Mouse (Mus musculus) left cerebral cortex, postnatal 10 days (tissue): ENCODE data around the gene Taz. TPM values are rescaled to one million over a fixed set of nuclear protein-coding genes. Genes with fewer than 3 reads are reported as not detected.
A peak's percentile ranks its signal among the peaks of the same experiment; 100 is the strongest.

Experiments used
- DNase-seq, 2 experiments: peaks; one replicate each; pipeline ENCODE4 v3.0.0; 2021 to 2022; ENCODE audit warnings: low spot score in 2 of 2, mixed read lengths in 1 of 2; ENCODE audit errors: extremely low spot score in 1 of 2
- intact Hi-C: fragments of 180-260 bp; cut with DNase I; formaldehyde crosslinking; loops from one replicate; pipeline ENCODE4 v1.15.1; 2025
- total RNA-seq, 2 experiments: library from RNA; stranded (reverse); gene quantifications; 2 replicates each; pipeline ENCODE4 v1.2.3; 2021

Gene Taz
- total RNA-seq, 2 experiments from 2014 or later, result 56.1 to 56.3 TPM

DNA sequence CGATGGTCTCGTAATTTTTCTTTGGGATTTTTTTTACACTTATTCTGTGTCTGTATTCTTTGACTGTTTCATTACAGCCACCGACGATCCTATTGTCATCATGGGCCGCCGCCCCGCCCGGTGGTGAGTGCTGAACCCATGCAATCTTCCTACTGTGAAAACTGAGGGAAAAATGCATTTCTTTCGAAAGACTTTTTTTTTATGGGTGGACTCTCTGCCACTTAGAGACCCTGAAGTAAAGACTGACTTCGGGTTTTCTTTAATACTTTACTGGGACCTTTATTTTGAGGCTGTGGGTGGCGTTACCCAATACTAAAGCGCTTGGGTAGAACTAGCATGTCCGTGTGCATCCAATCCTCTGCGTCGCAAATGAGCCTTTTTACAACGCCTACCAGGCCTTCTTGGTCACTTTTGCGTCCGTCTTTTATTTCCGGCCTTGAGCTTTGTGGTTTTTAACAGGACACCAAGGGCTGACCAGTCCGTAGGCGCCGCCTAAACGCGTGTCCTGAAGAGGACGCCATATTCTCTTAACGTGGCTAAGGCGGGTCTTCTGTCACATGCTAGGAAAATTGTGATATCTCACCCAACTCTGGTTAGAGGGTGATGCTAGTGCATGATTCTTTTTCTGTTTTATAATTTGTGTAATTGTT is 10.7 kb upstream of the Taz start:
- intact Hi-C loops, result no loop called here
- DNase-seq, result peak in 1 of 2 experiments; percentile 40

DNA sequence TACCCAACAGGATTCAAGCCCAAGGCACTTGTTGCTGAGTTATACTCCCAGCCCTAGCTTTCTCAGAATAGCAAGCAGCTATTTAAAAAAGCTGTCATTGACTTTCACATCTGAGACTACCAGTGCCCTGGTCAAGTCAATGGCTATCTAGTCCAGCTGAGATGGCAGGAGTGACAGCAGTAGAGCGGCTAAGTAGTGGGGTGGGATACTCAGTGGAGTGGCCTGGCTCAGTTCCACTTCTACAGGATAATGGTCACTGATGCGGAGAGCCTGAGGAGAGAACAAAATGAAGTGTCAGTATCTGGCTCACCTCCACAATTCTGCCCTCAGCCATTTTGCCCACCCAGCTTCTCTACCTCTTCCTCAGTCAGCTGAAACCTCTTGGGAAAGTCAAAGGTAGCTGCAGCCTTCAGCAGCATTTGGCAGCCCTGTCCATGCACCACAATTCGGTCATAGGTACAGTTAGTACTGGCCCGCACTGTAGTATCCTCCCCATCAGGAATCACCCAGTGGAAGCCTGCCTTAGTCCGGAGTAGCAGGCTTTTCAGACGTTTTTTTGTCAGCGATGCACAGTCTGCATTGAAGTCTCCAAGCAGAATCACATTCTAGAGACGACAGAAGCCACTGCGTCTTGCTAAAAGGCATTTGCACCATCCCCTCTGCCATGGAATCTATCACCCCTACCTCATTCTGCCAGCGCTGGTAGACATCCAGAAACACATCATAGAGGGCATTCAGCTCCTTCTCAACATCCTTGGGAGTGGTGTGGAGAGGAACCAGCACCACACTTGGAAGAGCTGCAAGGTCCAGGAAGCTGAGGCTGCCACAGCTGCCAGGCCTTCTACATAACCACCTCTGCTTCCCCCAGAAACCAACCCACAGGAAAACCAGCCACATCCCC is 8.0 kb upstream of the Taz start:
- DNase-seq, result no peak
- intact Hi-C loops, result no loop called here

DNA sequence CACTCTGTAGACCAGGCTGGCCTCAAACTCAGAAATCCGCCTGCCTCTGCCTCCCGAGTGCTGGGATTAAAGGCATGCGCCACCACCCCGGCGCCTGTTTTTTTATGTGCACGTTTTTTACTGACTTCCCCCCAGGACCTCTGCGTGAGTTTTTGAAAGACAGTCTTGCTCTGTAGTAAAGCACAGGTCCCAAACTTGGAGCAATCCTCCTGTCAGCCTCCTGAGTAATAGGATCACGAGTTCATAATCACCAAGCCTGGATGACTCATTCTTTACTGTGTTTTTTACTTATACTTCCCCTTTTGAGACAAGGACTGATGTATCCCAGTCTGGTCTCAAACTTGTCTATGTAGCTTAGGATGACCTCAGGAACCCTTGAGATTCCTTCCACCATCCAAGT is 3.8 kb upstream of the Taz start:
- intact Hi-C loops, result no loop called here

DNA sequence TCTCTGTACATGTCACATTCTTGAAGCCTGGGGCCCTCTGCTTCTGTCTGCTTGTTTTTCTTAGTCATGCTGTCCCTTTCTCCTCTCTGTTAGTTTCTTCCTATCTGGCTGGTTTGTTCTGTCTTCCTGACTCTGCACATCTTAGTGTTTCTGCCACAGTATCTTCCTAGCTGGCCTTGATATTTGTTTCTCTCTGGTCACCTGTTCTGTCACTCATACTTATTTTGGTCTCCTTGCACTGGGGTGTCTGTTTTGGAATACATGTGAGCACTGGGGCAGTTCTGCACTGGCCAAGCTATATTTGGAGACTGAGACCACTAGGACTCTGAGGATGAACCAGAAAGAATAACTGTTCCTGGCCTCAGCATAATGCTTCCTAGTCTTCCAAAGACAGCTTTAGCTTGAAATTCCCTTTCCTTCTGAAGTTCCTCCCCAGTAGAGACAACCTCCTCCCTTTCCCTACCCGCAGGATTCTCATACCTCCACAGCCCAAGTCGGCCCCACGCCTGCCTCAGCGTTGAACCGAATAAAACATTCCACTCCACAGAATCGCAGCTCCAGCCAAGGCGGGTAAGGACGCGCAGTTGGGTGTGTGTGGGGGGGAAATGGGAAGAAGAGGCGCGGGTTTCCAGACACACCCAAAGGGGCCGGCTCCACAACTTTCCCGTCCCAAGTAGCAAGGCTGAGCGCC is 526 bp upstream of the Taz start:
- no peak for DNase-seq
- intact Hi-C loops, result no loop called here

More for the DNA sequence above, 3.8 kb upstream of the Taz start:
- no peak for DNase-seq

DNA sequence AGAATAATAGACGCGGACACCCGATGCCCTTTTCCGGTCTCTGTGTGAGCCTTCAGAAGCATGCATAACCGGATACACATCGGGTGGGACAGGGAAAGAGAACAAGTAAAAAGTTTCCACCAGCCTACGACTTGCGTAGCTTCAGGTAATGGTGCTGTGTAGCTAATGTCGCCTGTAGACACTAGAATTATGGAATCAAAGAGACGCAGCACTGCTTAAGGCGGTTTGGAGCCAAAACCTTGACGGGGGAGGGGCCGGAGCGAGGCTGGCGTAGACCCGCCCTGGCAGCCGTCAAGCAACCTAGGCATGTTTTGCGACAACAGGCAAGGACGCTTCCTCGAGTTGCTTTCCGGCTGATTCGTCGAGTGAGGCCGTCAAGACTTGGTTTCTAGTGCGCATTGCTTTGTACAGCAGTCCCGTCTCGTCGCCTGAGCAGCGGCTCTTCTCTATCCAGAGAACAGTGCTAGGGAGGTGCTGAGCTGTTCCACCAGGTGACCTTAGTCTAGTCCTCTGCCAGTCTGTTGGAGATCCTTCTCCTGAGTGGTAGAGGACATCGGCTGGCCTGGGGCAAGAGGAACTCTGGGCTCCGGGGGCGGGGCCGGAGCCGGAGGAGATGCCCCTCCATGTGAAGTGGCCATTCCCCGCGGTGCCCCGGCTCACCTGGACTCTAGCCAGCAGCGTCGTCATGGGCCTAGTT is 831 bp downstream of the Taz start:
- DNase-seq, result peak; percentile 84 to 91
- intact Hi-C loops, result no loop called here

DNA sequence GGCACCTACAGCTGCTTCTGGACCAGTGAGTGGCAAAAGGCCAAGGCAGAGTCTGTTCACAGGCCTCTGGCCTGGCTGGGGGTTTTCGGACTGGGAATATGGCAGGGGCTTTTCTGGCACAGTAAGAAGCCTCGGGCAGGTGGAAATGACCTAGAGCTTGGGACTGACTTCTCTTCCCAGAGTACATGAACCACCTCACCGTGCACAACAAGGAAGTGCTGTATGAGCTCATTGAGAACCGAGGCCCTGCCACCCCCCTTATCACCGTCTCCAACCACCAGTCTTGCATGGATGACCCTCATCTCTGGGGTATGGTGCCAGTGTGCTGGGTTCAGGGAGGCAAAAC is 1.4 kb downstream of the Taz start:
- intact Hi-C loops, result no loop called here
- DNase-seq, result no peak

DNA sequence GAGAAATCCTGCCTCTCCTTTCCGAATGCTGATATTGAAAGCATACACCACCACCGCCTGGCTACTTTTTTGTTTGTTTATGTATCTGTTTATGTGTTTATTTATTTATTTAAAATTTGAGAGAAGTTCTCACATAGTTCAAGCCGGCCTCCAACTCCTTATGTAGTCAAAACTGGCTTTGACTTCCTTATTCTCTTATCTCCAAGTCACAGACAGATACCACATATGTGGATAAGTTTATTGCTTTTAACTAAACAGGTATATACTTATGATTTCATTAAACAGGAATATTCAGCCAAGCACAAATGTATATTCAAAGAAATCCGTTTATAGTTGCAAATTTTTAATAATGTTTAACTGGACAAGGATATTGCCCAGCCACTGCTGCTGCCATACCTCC is 11.7 kb downstream of the Taz start:
- no peak for DNase-seq
- intact Hi-C loops, result no loop called here

DNA sequence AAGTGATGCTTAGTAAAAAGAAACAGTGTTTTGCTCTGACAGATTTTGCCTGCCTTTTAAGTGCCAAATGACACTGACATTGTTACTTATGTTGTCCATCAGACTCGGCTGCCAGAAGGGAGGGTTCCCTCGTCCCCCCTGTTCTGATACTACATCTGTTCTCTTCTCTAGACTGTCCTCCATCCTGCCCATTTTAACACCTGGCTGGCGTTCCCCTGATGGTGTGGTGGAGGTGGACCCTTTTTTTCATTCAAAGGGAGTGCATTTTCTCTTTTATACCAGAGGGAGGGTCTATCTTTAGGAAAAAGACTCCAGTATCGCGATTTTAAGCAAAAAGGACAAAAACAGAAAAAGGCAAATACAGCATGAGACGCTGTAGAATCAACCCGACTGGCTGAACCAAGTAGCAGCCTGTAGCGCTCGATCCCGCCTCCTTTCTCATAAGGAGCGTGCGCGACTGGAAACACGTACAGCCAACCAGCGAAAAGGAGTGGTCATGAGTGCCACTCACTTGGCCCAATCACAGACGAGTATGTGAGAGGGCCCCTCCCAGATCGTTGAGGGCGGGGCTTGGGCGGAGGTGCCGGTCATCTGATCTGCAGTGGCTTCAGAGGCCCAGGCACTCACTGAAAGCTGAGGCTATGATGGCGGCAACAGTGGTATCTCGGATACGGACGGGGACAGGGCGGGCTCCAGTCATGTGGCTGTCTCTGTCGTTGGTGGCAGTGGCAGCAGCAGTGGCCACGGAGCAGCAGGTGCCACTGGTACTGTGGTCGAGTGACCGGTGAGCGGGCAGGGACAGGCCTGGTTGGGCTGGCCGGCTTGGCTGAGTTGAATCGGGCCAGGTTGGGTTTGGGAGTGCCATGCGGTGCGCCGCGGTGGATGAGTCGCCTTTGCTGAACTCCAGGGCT is 15.1 kb downstream of the Taz start, which contains the start of gene Atp6ap1:
Gene Atp6ap1 (plus strand): TSS at position 560 of the 911 bp plus-strand sequence.
- peak; percentile 93 to 94 for DNase-seq
- intact Hi-C loops, result no loop called here

DNA sequence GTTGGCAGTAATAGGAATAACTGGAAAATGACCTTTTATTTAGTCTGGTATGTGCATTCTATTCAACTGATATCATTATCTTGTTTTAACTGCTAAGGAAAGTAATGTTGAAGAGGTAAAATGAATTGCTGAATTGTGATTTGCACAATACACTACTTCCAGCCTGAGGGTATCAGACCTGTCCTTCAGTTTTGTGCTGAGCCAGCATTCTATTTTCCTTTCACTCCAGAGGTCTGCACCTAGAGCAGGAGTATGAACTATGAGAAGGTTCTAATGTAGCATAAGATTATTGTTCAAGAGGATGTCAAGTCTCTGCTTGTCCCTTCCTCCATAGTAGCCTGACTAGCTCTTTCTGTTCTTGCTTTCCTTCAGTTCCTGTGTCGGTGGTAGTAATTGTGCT is 16.6 kb downstream of the Taz start:
- DNase-seq, result no peak
- intact Hi-C loops, result no loop called here

DNA sequence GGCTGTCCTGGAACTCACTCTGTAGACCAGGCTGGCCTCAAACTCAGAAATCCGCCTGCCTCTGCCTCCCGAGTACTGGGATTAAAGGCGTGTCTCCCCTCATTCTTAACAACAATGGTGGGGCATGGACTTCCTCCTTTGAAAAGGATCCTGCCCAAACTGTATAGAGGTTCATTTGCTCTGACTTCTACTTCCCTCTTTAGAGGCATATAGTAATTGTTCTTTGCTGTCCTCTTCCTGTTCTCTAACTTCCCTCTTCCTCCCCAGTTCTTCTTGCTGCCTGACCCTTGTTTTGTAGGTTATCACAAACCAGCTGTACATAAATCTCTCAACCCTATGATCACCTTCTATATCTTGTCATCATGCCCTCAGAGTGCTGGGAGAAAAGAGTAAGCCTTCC is 18.0 kb downstream of the Taz start:
- DNase-seq, result no peak
- intact Hi-C loops, result no loop called here

DNA sequence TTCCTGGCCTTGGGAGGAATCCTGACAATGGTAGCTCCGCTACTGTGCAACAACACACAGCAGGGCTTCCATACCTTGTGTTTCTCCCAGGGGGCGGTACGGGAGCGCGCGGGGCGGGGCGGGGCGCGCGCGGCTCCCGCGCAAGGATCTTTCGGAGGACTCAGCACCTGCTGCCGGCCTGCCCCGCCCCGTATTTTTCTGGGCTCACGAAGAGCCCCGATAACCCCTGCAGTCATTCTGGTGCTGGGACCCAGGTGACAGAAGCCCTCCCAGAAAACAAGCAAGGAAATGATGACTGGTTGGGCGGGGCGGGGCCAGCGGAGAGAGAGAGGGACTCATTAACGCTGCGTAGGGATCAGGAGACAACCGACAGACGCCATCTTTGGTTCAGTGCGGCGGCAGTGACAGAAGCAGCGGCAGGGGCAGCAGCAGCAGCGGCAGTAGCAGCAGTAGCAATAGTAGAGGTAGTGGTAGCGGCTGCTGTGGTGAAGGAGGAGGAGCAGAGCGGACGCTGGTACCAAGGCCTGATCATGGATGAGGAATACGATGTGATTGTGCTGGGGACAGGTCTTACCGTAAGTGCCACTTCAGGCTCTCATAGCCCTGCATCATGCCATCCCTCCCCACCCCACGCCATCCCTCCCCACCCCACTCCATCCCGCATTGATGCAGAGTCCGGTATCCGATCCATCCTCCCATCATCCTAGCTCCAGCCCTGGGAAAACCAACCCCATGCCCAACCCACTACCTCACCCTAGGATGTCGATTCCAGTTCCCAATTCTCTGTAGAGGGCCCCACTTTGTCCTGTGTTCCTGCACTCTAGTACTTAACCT is 23.4 kb downstream of the Taz start, which contains the start of gene Gdi1:
Gene Gdi1 (plus strand): TSS at position 132 of the 834 bp plus-strand sequence.
- intact Hi-C loops, result no loop called here
- peak; percentile 55 to 80 for DNase-seq

DNA sequence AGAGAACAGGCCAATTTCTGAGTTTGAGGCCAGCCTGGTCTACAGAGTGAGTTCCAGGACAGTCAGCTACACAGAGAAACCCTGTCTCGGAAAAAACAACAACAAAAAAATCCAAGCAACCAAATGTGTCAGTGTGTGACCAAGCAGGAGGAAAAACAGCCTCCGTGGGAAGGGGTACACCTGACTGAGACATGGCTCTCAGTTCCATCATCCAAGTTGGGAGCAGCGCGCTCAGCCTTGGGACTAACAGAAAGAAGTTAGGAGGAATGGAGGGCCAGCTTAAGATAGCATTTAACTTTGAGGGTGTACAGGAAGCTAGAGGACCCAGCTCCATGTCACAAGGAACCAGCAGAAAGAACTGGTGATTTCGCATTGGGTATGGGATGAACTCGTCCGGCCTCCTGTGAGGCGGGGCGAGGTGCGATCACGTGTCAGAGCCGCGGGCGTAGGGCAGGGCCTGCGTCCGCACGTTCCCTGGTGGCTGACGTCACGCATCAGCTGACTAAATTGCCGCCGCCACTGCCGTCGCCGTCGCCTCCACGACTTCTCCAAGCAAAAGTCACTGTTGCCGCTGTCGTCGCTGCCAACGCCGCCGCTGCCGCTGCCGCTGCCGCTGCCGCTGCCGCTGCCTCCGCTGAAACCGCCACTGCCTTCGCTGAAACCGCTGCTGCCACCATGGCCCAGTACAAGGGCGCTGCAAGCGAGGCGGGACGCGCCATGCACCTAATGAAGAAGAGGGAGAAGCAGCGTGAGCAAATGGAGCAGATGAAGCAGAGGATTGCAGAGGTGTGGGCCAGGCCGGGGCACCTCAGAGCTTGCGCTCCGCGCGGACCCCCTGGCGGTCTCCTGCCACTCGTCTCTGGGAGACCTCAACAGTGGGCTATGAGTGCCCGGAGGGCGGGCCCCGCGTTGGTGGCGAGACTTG is 31.1 kb downstream of the Taz start, which contains the start of gene Fam50a:
Gene Fam50a (plus strand): TSS at position 494 of the 925 bp plus-strand sequence.
- intact Hi-C loops, result no loop called here
- peak; percentile 85 to 93 for DNase-seq

DNA sequence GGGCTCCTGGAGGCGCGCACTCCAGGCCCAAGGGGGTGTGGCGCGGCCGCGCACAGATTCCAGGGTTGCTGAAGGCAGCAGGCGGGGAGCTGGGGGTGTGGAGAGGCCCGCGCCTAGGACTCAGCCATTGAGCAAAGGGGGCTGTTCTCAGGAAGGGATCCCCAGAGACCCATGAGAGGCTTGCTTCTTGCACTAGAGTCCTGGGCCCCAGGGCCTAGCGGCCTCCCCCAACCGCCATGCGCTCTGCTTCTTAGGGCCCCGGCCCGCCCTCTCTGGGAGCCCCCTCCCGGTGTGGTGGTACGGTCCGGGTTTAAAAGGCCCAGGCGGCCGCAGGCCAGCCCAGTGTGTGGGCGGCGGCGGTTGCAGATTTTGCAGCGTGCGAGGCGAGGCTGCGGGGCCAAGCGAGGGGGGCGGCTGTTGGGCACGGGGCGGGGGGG is 47.0 kb downstream of the Taz start, which contains the start of gene Plxna3:
Gene Plxna3 (plus strand): TSS at position 342 of the 437 bp plus-strand sequence.
- peak; percentile 41 to 79 for DNase-seq
- intact Hi-C loops, result no loop called here

DNA sequence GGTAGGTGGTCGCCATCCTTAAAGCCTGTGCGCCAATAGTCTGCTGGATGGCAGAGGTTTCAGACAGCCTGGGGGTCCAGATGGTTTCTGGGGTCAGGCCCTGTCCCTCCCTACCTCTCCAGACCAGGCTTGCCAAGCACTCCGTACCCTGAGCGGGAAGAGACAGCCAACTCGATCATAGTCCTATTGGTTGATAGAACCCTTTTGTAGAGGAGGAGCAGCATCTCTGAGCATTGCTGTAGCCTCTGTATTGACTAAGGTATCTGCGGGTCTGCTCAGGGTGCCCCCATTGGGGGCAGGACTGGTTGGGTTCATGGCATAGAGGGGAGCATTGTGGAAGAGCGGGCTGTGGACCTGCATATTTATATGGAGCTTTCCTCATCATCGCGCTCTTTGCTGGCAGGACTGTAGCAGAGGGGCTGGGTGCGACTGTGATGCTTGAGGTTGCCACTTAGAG is 47.5 kb downstream of the Taz start:
- no peak for DNase-seq

DNA sequence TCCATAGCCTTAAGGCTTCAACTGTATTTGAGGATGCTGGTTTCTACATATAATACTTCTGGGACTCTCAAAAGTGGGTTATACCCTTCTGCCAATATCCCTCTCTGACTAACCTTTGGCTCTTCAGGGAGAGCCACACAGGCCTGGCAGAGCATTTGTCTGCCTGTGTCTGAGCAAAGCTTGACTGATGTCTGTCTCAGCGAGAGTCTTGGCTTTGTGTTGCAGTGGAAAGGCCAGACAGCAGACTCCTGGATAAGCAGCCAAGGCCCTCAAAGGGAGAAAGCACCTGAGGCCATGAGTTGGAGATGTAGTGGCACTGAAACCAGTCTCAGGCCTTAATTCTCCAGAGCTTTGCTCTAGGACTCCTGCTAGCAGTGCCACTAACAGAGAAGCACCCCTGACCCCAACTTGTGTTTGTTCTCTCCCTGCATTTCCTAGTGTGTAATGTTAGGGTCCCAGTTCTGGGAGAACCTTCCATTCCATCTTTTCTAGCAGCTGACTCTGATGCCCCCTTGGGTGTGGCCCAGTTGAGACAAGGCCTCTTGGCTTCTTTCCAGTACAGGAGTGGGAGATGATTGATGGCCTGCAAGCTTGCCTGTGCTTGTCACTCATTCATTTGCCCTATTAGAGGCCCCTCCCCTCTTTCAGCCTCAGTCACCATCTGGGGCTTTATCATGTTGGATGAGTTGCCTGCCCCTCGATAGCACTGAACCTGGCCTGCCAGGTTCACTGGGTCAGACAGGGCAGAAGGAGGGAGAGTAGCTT is 48.6 kb downstream of the Taz start:
- DNase-seq, result no peak
- intact Hi-C loops, result no loop called here

More for the DNA sequence above, 47.5 kb downstream of the Taz start:
- intact Hi-C loops, result no loop called here
